Mouse (Mus musculus) gastrocnemius, adult 8-10 months (tissue): ENCODE data around the gene Ttc3. TPM values are rescaled to one million over a fixed set of nuclear protein-coding genes. Genes with fewer than 3 reads are reported as not detected.
A peak's percentile ranks its signal among the peaks of the same experiment; 100 is the strongest.
"Not testable (repeated sequence)": the region's sequence is repeated elsewhere in the genome, so short reads cannot be mapped to it uniquely, and the experiment has no call there.

Experiments used
- DNase-seq, 2 experiments: peaks; one replicate each; pipeline ENCODE4 v3.0.0; 2022; ENCODE audit warnings: low spot score in 2 of 2
- total RNA-seq, 4 experiments: library from RNA; stranded (reverse); gene quantifications; 2 replicates each; pipeline ENCODE4 v1.2.4; 2022

Gene Ttc3
- total RNA-seq, 4 experiments from 2014 or later, result 57.0 to 71.2 (median 62.4) TPM

DNA sequence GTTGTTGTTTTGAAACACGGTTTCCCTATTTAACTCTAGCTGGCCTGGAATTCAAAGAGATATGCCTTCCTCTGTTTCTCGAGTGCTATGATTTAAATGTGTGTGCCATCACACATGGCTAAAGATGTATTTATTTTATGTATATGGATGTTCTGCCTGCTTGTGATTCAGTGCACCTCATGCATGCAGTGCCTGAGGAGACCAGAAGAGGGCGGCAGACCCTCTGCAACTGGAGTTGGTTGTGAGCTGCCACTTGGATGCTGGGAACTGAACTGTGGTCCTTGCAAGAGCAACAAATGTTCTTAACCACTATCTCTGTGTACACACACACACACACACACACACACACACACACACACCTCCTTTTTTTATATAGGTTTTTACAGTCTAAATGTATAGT, 50.1 kb downstream of the Ttc3 start:
- no peak for DNase-seq

DNA sequence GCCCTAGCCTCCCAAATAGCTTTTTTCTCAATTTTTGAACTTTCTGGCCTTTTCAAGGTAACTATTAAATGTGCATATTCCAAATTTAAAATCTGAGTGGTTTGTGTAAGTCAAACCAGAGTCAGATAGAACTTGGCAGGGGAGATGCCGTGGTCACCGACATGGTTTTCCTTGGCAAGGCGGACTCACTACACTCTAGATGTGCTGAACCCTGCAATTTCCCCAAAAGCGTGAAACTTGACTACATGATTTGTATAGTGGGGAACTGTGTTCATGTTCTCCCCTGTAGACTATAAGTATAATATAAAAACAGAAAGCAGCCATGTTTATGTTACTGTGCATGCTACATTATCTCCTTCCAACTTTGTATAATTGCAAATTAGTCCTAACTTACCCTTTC, 58.5 kb downstream of the Ttc3 start:
- no peak for DNase-seq

DNA sequence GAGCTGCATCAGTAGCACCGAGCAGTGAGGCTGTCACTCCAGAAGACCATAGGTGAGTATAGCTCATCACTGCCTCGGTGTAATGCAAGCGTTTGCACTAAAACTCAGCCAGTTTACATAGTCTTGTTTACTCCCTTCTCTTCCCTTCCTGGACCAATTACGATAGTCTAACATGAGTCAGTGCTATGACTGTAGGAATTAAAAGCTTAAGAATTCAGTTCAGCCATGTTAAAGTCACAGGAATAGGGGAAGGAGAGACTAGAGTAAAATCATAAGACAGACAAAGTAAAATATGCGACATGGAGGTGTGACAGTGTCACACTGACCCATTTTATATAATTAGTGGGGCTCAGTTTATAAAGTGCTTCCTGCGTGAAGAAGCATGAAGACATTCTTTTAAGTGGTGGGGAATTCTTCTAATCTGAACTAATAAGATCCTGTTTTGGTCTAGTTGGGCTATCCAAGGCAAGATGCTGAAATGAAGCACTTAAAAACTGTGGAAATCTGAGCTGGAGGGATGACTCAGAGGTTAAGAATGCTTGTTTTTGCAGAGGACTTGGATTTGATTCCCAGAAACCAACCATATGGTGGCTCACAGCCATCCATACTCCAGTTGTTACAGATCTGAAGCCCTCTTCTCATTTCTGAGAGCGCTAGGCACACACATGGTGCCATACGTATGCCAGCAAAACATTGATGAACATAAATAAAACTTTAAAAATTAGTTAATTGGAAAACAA, 65.2 kb downstream of the Ttc3 start:
- no peak for DNase-seq

DNA sequence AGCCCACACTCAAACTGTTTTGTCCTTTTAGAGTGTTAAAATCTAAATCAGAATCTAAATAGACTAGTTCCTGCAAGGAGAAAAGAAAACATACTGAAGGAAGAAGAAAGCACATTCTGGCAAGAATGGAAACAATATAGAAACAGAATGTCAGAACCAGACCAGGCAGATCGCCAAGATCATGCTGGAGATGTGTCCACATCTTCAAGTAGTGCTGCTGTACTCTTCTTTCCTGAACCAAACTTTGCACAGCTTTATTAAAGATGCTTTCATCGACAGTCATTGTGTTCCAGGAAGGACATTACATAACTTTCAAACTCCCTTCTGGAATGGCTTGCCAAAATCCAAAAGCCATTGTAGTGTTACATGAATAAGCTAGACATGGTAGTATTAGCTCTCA, 66.4 kb downstream of the Ttc3 start:
- DNase-seq, result no peak

DNA sequence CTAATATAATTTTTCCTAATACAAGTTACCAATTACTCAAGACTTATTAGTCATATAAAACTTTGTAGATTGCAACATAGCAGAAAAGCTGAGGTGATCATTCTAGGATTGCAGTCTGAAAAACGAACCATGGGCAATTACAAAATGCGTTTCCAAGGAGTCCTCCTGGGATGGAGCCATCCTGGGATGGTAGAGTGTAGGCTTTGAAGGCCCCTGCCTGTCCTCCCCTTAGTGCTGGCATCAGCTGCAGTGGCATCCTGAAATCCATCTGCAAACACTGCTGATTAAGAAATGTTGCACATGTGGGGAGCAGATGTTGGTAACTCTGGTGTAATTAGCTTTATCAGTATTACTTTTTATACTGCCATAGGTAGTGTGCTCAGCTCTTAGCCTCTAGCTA, 70.9 kb downstream of the Ttc3 start:
- no peak for DNase-seq

DNA sequence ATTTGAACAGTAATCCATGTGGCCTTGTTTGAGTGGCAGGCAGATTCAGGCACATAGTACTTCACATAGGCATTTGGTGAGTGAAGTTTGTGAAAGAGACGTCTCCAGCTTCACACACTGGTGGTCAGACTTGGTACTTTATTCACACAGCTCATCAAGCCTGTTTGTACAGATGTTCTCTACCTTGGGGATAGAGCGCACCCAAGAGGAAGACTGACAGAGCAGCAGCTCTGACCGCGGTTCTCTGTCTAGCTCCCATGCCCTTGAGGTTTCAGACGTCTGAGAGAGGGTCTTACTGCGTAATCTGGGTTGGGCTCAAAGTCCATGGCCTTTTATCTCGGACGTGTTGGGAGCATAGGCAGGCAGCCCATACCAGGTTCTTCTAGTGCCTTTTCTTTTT, 78.7 kb downstream of the Ttc3 start:
- no peak for DNase-seq

DNA sequence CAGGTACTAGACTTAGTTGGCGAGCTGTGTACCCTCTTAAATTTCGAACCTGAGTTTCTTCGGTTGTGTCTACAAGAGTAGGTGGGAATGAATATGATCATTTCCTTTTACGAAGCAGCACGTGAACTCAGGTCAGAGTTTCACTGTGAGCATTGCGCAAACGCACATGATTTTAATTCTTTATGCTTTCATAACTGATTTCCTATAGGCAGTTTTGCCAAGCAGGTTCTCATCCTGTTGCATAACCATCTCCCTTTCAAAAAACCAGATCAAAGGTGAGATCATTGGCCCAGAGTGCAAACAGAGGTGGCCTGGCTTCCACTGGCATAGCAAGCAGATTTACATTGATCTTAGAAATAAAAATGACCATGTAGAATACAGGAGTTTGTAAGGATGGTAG, 79.2 kb downstream of the Ttc3 start:
- no peak for DNase-seq

DNA sequence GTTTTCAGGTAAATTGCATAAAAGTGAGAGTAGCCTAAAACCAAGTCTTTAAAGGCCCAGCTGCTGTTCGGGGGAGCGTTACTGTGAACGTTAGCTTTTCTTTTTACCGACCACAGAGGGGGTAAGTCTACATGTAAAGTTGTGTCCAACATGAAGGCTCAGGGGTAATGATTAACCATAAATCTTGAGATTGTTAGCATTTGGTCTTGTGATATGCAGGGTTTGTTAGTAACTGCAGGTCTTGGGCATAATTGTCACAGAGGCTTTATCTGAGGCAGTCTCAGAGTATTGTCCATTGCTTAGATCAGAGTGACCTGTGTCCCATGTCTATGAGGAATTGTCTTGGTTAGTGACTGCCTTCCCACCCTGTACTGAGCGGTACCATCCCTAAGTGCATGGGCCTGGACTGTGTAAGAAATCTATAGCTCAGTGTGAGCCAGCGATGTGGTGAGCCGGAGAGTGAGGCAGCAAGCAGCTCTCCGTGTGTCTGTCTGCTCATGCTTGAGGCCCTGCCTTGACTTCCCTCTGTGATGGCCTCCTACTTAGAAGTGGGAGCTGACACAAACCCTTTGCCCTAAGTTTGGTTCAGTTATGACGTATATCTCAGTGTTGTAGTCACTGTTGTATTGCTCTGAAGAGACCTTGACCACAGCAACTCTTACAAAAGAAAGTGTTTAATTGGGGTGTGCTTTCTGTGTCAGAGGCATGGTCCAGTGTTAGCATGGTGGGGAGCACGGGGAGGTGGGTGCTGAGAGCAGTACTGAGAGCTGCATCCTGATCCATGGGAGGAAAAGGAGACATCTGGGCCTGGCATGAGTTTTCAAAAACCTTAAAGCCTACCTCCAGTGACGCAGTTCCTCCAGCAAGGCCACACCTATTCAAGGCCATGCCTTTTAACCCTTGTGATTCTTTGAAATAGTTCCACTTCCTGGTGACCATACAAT, 81.4 kb downstream of the Ttc3 start:
- no peak for DNase-seq

DNA sequence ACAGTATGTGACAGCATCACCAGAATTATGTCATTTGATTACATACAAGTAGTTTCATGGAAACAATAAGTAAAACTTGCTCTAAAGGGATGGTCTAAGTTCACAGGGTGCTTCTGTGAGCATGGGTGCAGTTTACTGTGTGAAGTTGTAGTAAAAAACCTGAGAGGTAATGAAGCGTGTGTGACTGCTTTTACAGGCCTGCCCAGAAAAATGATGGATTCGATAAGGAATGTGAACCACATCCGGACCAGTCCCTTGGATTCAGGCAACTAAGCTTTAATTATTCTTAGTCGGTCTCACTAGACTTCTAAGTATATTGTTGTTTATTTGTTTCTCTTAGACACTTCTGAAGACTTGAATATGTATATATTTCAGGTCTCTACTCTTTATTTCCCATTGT, 82.3 kb downstream of the Ttc3 start:
- no peak for DNase-seq

DNA sequence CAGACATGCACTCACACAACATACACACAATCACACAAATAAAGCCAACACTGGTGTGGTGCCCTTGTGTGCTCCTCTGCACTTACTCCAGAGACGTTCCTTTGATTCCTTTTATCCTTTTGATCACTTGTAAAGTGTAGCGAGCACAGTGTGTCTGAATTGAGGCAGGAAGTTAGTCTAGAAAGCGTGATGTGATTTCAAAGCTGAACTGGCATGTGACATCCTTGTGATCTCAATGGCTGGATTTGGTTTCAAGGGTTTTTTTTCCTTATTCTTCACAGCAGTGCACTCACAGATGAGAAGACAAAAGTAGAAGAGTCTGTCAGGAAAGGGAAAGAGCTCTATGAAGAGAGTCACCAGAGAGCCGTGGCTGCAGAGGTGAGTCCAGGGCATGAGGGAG, 83.7 kb downstream of the Ttc3 start:
- DNase-seq, result no peak

DNA sequence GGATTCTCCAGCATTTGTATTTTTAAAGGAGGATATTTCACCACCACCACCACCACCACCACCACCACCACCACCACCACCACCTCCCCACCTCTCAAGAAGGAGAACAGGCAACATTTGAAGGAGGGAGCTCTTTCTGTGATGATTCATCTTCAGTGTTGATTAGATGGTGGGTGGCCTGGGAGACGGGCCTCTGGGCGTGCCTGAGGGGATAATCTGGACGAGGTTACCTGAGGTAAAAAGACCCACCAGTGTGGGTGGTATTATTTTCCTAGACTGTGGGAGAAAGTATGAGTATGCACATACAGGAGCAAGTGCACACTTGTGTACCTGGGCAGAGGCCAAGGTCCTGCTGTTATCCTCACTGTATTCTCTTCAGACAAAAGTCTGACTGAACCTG, 93.6 kb downstream of the Ttc3 start:
- no peak for DNase-seq

DNA sequence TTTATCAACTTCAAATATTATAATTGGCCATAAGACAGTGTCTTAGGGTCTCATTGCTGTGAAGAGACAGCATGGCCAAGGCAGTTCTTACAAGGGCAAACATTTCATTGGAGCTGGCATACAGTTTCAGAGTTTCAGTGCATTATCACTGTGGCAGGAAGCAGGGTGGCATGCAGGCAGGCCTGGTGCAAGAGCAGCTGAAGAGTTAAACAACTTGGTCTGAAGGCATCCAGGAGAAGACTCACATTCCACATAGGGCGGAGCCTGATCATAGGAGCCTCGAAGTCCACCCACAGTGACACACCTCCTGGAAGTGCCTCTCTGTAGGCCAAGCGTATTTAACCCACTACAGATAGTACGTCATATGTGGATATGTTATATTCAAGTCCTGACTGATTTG, 95.5 kb downstream of the Ttc3 start:
- no peak for DNase-seq

DNA sequence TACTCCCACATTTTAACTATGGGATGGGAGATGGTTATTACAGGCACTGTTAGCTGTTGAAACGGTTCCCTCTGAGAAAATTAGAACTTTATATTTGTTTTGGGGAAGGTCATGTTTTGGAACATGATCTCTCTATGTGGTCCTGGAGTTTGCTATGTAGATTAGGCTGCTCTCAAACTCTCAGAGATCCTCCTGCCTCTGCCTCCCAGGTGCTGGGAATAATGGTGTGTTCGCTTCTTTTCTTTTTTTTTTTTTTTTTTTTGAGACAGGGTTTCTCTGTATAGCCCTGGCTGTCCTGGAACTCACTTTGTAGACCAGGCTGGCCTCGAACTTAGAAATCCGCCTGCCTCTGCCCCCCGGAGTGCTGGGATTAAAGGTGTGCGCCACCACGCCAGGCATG, 95.9 kb downstream of the Ttc3 start:
- not testable (repeated sequence) for DNase-seq

DNA sequence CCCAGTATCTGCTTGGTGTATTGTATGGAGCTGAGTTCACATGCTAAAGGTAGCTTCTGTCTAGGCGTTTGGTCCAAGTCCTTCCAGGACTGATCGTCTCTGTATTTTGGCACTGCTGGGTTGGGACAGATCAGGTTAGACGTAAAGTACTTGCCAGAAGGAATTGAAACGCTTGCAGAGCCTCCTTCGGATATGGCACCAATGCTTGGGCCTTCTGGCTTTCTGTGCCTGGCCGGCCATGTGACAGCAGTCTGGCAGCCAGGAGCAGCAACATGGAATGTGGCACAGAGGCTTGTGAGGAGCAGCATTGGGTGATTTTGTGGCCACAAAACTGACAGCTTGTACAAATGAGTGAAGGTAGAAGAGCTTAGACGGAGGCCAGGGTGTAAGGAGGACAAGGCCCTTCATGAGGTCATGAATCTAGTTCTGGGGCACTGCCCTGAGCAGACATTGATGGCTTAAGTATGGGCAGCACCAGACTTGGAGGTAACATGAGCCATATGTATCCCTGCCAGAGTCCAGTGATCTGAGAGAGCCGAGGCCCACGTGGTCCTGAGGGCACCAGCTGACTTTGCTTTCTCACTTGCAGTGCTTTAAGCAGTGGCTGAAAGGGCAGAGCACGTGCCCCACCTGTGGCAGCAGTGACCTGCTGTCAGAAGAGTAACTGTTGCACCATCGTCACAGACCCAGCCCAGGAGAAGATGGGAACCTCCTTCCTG, 97.1 kb downstream of the Ttc3 start:
- peak; percentile 76 to 82 for DNase-seq

DNA sequence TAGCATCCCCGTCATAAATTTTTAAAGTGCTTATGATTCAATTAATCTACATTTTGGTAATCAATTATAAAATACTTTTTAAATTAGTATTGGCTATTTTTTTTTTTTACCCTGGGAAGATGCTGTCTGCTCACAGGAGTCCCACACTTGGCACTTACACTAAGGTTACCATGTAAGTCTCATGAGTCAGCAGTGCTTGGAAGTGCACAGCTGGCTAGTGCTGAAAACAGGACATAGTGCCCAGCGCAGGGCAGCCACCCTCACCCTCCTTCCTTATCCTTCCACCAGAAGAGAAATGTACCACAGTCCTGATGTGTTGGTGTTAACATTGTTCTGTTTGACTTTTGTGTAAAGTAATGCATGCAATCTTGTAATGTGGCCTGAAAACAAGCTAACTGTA, 98.0 kb downstream of the Ttc3 start:
- DNase-seq, result no peak

DNA sequence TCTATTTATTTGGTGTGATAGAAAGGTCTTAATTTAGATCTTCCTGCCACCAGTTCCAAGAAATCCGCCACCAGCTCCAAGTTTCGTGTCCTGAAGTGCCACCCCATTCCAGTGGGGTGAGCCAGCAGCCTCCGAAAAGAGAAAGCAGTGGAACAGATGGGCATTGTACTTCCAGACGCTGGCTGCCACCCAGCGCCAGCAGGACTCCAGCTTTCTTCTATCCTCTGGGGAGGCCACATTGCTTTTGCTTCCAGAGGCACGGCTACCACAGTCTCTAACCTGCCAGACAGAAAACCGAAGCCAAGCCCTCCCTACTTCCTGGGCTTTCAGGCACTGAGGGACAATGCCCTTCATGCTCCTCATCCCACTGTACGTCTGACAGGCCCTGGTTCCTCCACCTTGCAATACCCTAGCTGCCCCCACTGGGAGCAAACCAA, 102.1 kb downstream of the Ttc3 start:
- peak; percentile 64 to 74 for DNase-seq

DNA sequence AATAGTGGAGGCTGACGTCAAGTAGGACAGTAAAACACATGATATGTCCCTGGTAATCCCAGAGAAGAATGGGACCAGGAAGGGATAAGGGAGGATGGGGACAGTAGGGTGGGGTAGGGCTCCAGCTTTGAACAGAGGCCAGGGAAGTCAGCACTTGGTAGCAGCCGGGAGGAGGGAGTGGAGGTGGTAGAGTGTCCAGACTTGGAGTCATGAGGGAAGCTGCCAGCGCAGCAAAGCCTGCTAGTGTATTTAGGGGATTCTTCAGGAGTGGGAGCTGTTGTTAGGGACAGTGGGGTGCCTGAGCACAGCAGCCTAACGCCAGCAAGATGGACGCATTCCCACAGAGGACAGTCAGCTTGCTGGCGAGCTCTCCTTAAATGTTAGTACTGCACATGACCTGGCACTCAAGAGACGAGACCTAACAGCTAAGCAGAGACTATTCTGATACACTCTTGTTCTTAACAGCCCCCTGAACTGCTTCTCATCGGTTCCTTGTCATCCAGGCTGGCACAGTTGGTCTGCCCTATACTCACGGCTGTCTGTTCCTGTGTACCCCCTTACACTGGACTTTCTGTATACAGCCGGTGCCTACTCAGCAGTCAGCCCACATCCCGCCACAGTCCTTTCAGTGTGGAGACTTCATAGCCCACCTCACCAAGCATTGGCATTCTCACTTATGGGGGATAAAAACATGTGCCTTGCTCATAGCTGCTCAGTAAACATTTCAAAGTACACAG, 102.8 kb downstream of the Ttc3 start:
- DNase-seq, result peak; percentile 33 to 45

DNA sequence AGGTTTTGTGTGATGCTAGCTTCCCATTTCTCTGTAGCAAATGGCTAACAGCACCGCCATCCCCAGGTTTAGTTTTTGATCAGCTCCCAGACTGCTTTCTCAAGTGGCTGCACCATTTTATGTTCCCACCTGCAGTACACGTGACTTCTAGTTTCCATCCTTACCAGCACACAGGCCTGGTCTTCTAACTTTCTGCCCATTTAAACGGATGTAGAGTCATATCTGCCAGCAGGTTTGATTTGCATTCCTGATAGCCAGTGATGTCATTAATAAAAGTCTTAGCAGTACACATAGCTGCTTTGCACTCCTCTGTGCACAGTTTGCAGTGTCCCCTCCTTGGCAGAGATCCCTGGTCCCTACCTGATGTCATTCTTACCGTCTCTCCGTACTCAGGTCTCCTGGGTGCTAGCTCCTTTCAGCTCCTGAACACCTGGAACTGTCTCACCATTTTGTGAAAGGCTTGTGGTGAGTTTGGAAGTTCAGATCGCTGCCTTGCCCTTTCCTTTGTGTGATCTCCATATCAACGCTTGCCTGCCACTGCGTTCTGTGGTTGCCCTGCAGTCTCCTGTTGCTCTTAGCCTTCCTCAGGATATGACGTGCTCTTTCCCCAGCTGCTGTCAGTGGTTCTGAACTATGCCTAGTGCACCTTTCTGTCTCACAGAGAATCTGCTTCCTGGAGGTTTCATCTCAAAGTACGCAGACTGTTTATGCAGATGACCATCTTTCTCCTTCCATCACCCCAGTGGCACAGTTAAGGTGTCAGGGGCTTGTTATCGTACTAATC, 114.5 kb downstream of the Ttc3 start:
- DNase-seq, result no peak

DNA sequence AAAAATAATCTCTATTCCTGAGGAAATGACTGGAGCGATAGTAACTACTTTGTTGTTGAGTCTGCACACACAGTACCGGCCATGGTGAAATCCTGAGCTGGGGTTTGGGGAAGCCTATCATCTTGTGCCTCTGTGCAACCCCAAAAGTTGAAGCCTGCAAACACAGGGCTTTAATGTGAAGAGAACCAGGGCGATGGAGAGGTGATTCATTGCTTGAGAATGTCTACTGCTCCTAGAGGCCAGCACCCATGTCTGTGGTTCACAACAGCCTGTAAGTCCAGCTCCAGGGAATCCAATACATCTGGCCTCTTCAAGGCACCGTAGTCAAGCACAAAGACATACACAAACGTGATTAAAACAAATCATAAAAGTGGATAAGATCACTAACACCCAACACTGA, 116.9 kb downstream of the Ttc3 start:
- no peak for DNase-seq

DNA sequence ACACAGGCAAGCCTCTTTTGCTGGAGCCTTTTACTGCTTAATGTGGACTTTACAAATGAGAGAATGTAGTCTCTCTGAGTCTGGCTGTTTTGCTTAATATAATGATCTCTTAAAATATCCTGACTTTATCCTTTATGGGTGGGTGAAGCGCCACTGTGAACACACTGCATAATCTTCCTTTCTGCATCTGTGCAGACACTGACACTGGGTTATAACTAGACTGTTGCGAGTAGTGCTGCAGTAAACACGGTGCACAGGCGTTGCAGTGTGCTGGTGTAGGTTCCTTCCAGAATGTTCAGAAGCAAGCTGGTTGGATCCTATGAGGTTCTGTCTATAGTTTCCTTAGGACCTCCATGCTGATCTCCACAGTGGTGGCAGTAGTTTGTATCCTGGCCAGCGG, 118.9 kb downstream of the Ttc3 start:
- no peak for DNase-seq

DNA sequence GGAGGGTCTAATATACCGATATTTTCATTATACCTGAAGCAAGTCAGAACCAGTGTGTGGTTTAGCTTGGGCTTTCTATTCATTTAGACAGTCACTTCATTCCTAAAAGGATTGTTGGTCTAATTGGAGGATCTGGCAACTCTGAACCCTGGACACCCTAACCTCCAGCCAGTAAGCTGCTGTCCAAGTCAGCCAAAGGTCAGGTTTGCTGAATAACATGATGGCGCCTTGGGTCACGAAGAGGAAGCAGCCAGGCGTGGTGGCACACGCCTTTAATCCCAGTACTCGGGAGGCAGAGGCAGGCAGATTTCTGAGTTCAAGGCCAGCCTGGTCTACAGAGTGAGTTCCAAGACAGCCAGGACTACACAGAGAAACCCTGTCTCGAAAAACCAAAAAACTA, 126.8 kb downstream of the Ttc3 start:
- not testable (repeated sequence) for DNase-seq
